Mouse (Mus musculus) forebrain, embryonic 11.5 days (tissue): ENCODE data around the gene Vmn1r30. TPM values are rescaled to one million over a fixed set of nuclear protein-coding genes. Genes with fewer than 3 reads are reported as not detected.

Source experiments
- ATAC-seq: fragments of 200-750 bp; cut with Nextera tagmentation; replicated peaks from 2 replicates; pipeline ENCODE4 v1.8.0; 2017; ENCODE audit warnings: moderate TSS enrichment; ENCODE audit not compliant: low FRiP score
- DNase-seq: peaks from one replicate; pipeline ENCODE4 v3.0.0-alpha.2; 2017; ENCODE audit warnings: low spot score
- H3K27ac ChIP-seq: fragments of 300-500 bp; sonication (generic); 2 replicates; pipeline ENCODE4 v1.5.1; 2014; ENCODE audit warnings: low read depth, low read length
- H3K27me3 ChIP-seq: fragments of 300-500 bp; sonication (generic); 2 replicates; pipeline ENCODE4 v1.6.1; 2014; ENCODE audit warnings: mild to moderate bottlenecking, low read length, mixed read lengths; ENCODE audit not compliant: control insufficient read depth, insufficient read depth
- H3K36me3 ChIP-seq: fragments of 300-500 bp; sonication (generic); 2 replicates; pipeline ENCODE4 v1.6.1; 2014; ENCODE audit warnings: mild to moderate bottlenecking, low read length, moderate library complexity, mixed read lengths; ENCODE audit not compliant: control insufficient read depth, insufficient read depth
- H3K4me1 ChIP-seq: fragments of 300-500 bp; sonication (generic); replicated peaks from 2 replicates; pipeline ENCODE4 v1.6.1; 2014; ENCODE audit warnings: low read length, mixed read lengths; ENCODE audit not compliant: control insufficient read depth, insufficient read depth
- H3K4me2 ChIP-seq: fragments of 300-500 bp; sonication (generic); 2 replicates; pipeline ENCODE4 v1.6.1; 2014; ENCODE audit warnings: low read depth, mild to moderate bottlenecking, low read length, moderate library complexity, mixed read lengths; ENCODE audit not compliant: severe bottlenecking
- H3K4me3 ChIP-seq: fragments of 300-500 bp; sonication (generic); 2 replicates; pipeline ENCODE4 v1.5.1; 2014; ENCODE audit warnings: low read depth, low read length
- H3K9ac ChIP-seq: fragments of 300-500 bp; sonication (generic); 2 replicates; pipeline ENCODE4 v1.6.1; 2014; ENCODE audit warnings: low read length
- H3K9me3 ChIP-seq: fragments of 300-500 bp; sonication (generic); 2 replicates; pipeline ENCODE4 v1.6.1; 2016; ENCODE audit warnings: low read length, mixed read lengths; ENCODE audit not compliant: control insufficient read depth
- WGBS: fragments of 180-500 bp; shearing (Covaris S2); extraction: QIAGEN DNeasy Blood & Tissue Kit; methylation state at CpG from one replicate; pipeline ENCODE4 v1.1.7; 2014; 5-methylcytosine and 5-hydroxymethylcytosine counted together
- polyA plus RNA-seq: library from polyadenylated mRNA; unstranded; fragments of >200 nt; fragmentation: Nextera tagmentation; extraction: Ambion mirVana; gene quantifications from 2 replicates; pipeline ENCODE4 v1.2.1, GENCODE M21; 2014

The Vmn1r30 gene
- not detected in 2 replicates for polyA plus RNA-seq

- H3K36me3 ChIP-seq, result no peaks in the 10 kb centered on the region
- H3K9ac ChIP-seq, result no peak within 1 kb of the TSS
- H3K27ac ChIP-seq, result no peak within 1 kb of the TSS
- no peak within 1 kb of the TSS for H3K4me2 ChIP-seq
- DNase-seq (no peak), ATAC-seq (no peak)
- no peaks in the 10 kb centered on the region for H3K9me3 ChIP-seq
- no peak within 1 kb of the TSS for H3K4me3 ChIP-seq
- H3K27me3 ChIP-seq, result no peaks in the 10 kb centered on the region
- H3K4me1 ChIP-seq, result no peaks in the 10 kb centered on the region
Observed at GRCm38 (mm10) chr6:58443285-58443684, at the start of gene Vmn1r30. Vmn1r30 (minus strand) TSS chr6:58443385.

- Histone ChIP-seq H3K27me3 (no peaks in the 10 kb centered on the region), H3K9me3 (no peaks in the 10 kb centered on the region), H3K4me2 (no peak within 1 kb of the TSS), H3K9ac (no peak within 1 kb of the TSS), H3K36me3 (no peaks in the 10 kb centered on the region), H3K27ac (no peak within 1 kb of the TSS), H3K4me3 (no peak within 1 kb of the TSS), H3K4me1 (no peaks in the 10 kb centered on the region)
- ATAC-seq (no peak), DNase-seq (no peak)
- 81% methylated on average over 1 of the region's 1 CpGs for WGBS
Observed at GRCm38 (mm10) chr6:58475230-58475629, 32.0 kb upstream of the Vmn1r30 start, which contains the start of gene Vmn1r31. Vmn1r31 (minus strand) TSS chr6:58475330.

Other genes starting within 250 kb of the Vmn1r30 start
- gene Vmn1r27, start 224.6 kb downstream of the Vmn1r30 start, polyA plus RNA-seq, result not detected in 2 replicates
- gene Vmn1r28, start 181.3 kb downstream of the Vmn1r30 start, polyA plus RNA-seq, result not detected in 2 replicates
- gene Vmn1r29, start 141.8 kb downstream of the Vmn1r30 start, polyA plus RNA-seq, result not detected in 2 replicates
- not detected in 2 replicates for gene Vmn1r31, start 31.9 kb upstream of the Vmn1r30 start, polyA plus RNA-seq
- gene Abcg2, start 141.1 kb upstream of the Vmn1r30 start, polyA plus RNA-seq, result 44.1 and 49.7 TPM in 2 replicates